Mouse (Mus musculus): ENCODE results near the gene Pah. TPM values are rescaled to one million over a fixed set of nuclear protein-coding genes. Genes with fewer than 3 reads are reported as not detected.

Gene Pah
- polyA plus RNA-seq, 1 experiment from 2014 or later: not detected

DNA sequence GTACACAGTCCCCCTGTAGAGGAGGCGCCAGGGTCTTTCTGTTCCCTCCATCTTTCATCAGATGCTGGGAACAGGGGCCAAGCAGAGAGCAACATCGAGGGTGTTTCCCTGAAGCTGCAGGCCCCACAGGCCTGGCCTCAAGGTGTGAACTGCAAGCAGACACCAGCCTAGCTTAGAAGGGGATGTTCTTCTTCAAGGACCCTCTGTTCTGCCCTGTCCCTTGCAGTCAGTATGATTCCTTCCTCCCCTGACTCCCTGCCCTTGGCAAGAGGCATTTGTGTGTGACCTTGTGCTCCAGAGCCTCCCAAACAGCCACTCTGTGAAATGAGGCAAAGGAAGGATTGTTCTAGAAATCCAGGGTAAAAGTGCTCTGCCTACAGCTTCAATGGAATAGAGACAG lies 34.8 kb downstream of the Pah start:
- H3K36me3 ChIP-seq (ENCODE audit: control insufficient read depth, insufficient read depth, low read length): no peaks in the 10 kb centered on the region
- no peak overlapping the region for H3K9ac ChIP-seq (ENCODE audit: low read length)
- ATAC-seq (ENCODE audit: insufficient number of reproducible peaks, insufficient read depth, low FRiP score, low read depth): no peak
- no peaks in the 10 kb centered on the region for H3K27me3 ChIP-seq (ENCODE audit: control insufficient read depth, insufficient read depth, low read length)
- H3K27ac ChIP-seq (replicated peaks in 1 of 2; ENCODE audit: control insufficient read depth in 1 of 2, insufficient read depth in 1 of 2, low read depth in 2 of 2, low read length in 2 of 2): no peak overlapping the region
- 37% methylated on average over 2 of the region's 2 CpGs for WGBS
- no peak overlapping the region for H3K4me2 ChIP-seq (ENCODE audit: low read length)
- no peaks in the 10 kb centered on the region for H3K4me1 ChIP-seq (ENCODE audit: control insufficient read depth in 2 of 2, insufficient read depth in 2 of 2, low read length in 2 of 2)
- no peak overlapping the region for H3K4me3 ChIP-seq (ENCODE audit: control insufficient read depth in 1 of 2, insufficient read depth in 1 of 2, low read depth in 1 of 2, low read length in 2 of 2)
- no peaks in the 10 kb centered on the region for H3K9me3 ChIP-seq (ENCODE audit: control insufficient read depth, low read length)

- Histone ChIP-seq H3K27ac (replicated peaks in 1 of 2; ENCODE audit: control insufficient read depth in 1 of 2, insufficient read depth in 1 of 2, low read depth in 2 of 2, low read length in 2 of 2) (no peak overlapping the region), H3K4me1 (ENCODE audit: control insufficient read depth in 2 of 2, insufficient read depth in 2 of 2, low read length in 2 of 2) (no peaks in the 10 kb centered on the region), H3K4me2 (ENCODE audit: low read length) (no peak overlapping the region), H3K27me3 (ENCODE audit: control insufficient read depth, insufficient read depth, low read length) (no peaks in the 10 kb centered on the region), H3K4me3 (ENCODE audit: control insufficient read depth in 1 of 2, insufficient read depth in 1 of 2, low read depth in 1 of 2, low read length in 2 of 2) (no peak overlapping the region), H3K9me3 (ENCODE audit: control insufficient read depth, low read length) (no peaks in the 10 kb centered on the region), H3K9ac (ENCODE audit: low read length) (no peak overlapping the region), H3K36me3 (ENCODE audit: control insufficient read depth, insufficient read depth, low read length) (no peaks in the 10 kb centered on the region)
- no peak for ATAC-seq (ENCODE audit: insufficient number of reproducible peaks, insufficient read depth, low FRiP score, low read depth)
- 75% methylated on average over 9 of the region's 9 CpGs for WGBS
Observed at GRCm38 (mm10) chr10:87563818-87564217, 42.2 kb downstream of the Pah start.

GRCm38 (mm10) chr10:87565712-87566111 lies 44.1 kb downstream of the Pah start:
- Histone ChIP-seq H3K9ac (ENCODE audit: low read length) (no peak overlapping the region), H3K4me2 (ENCODE audit: low read length) (no peak overlapping the region)
- WGBS: 47% methylated on average over 2 of the region's 2 CpGs

GRCm38 (mm10) chr10:87572500-87572899 lies 50.9 kb downstream of the Pah start:
- H3K9ac ChIP-seq (ENCODE audit: low read length): no peak overlapping the region
- no peaks in the 10 kb centered on the region for H3K9me3 ChIP-seq (ENCODE audit: control insufficient read depth, low read length)
- no peaks in the 10 kb centered on the region for H3K27me3 ChIP-seq (ENCODE audit: control insufficient read depth, insufficient read depth, low read length)
- H3K4me2 ChIP-seq (ENCODE audit: low read length): no peak overlapping the region
- no peak overlapping the region for H3K27ac ChIP-seq (replicated peaks in 1 of 2; ENCODE audit: control insufficient read depth in 1 of 2, insufficient read depth in 1 of 2, low read depth in 2 of 2, low read length in 2 of 2)
- WGBS: 61% methylated on average over 4 of the region's 4 CpGs
- H3K4me1 ChIP-seq (ENCODE audit: control insufficient read depth in 2 of 2, insufficient read depth in 2 of 2, low read length in 2 of 2): no peaks in the 10 kb centered on the region
- ATAC-seq (ENCODE audit: insufficient number of reproducible peaks, insufficient read depth, low FRiP score, low read depth): no peak
- no peaks in the 10 kb centered on the region for H3K36me3 ChIP-seq (ENCODE audit: control insufficient read depth, insufficient read depth, low read length)
- H3K4me3 ChIP-seq (ENCODE audit: control insufficient read depth in 1 of 2, insufficient read depth in 1 of 2, low read depth in 1 of 2, low read length in 2 of 2): no peak overlapping the region

More at GRCm38 (mm10) chr10:87565712-87566111, 44.1 kb downstream of the Pah start:
- no peaks in the 10 kb centered on the region for H3K4me1 ChIP-seq (ENCODE audit: control insufficient read depth in 2 of 2, insufficient read depth in 2 of 2, low read length in 2 of 2)
- no peak for ATAC-seq (ENCODE audit: insufficient number of reproducible peaks, insufficient read depth, low FRiP score, low read depth)
- H3K27me3 ChIP-seq (ENCODE audit: control insufficient read depth, insufficient read depth, low read length): no peaks in the 10 kb centered on the region
- no peak overlapping the region for H3K4me3 ChIP-seq (ENCODE audit: control insufficient read depth in 1 of 2, insufficient read depth in 1 of 2, low read depth in 1 of 2, low read length in 2 of 2)
- H3K27ac ChIP-seq (replicated peaks in 1 of 2; ENCODE audit: control insufficient read depth in 1 of 2, insufficient read depth in 1 of 2, low read depth in 2 of 2, low read length in 2 of 2): no peak overlapping the region
- no peaks in the 10 kb centered on the region for H3K9me3 ChIP-seq (ENCODE audit: control insufficient read depth, low read length)
- no peaks in the 10 kb centered on the region for H3K36me3 ChIP-seq (ENCODE audit: control insufficient read depth, insufficient read depth, low read length)

DNA sequence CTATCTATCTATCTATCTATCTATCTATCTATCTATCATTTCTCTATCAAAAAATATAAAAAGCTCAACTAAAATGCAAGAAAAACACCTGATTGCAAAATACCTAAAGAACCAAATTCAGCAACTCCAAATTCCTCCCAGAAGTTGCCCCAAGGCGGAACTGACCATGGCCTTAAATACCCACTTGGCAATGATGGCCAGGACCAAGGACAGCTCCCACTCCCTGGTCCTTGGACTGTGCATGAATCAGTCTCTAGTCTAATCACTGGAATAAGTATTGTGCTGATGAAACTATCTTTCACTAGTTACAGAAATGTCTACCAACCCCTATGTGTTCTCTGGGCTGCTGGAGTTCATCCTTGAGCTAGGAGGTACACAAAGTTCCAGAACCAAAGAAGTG lies 65.1 kb downstream of the Pah start:
- no peak for ATAC-seq (ENCODE audit: insufficient number of reproducible peaks, insufficient read depth, low FRiP score, low read depth)
- WGBS: 77% methylated on average over 1 of the region's 1 CpGs
- H3K36me3 ChIP-seq (ENCODE audit: control insufficient read depth, insufficient read depth, low read length): no peaks in the 10 kb centered on the region
- no peaks in the 10 kb centered on the region for H3K4me1 ChIP-seq (ENCODE audit: control insufficient read depth in 2 of 2, insufficient read depth in 2 of 2, low read length in 2 of 2)
- H3K27ac ChIP-seq (replicated peaks in 1 of 2; ENCODE audit: control insufficient read depth in 1 of 2, insufficient read depth in 1 of 2, low read depth in 2 of 2, low read length in 2 of 2): no peak overlapping the region
- no peak overlapping the region for H3K9ac ChIP-seq (ENCODE audit: low read length)
- no peaks in the 10 kb centered on the region for H3K27me3 ChIP-seq (ENCODE audit: control insufficient read depth, insufficient read depth, low read length)
- H3K4me3 ChIP-seq (ENCODE audit: control insufficient read depth in 1 of 2, insufficient read depth in 1 of 2, low read depth in 1 of 2, low read length in 2 of 2): no peak overlapping the region
- no peak overlapping the region for H3K4me2 ChIP-seq (ENCODE audit: low read length)
- no peaks in the 10 kb centered on the region for H3K9me3 ChIP-seq (ENCODE audit: control insufficient read depth, low read length)

- H3K4me3 ChIP-seq (ENCODE audit: control insufficient read depth in 1 of 2, insufficient read depth in 1 of 2, low read depth in 1 of 2, low read length in 2 of 2): no peak overlapping the region
- no peak overlapping the region for H3K9ac ChIP-seq (ENCODE audit: low read length)
- H3K27me3 ChIP-seq (ENCODE audit: control insufficient read depth, insufficient read depth, low read length): no peaks in the 10 kb centered on the region
- H3K9me3 ChIP-seq (ENCODE audit: control insufficient read depth, low read length): no peaks in the 10 kb centered on the region
- WGBS: 38% methylated on average over 2 of the region's 2 CpGs
- H3K4me1 ChIP-seq (ENCODE audit: control insufficient read depth in 2 of 2, insufficient read depth in 2 of 2, low read length in 2 of 2): no peaks in the 10 kb centered on the region
- no peaks in the 10 kb centered on the region for H3K36me3 ChIP-seq (ENCODE audit: control insufficient read depth, insufficient read depth, low read length)
- H3K27ac ChIP-seq (replicated peaks in 1 of 2; ENCODE audit: control insufficient read depth in 1 of 2, insufficient read depth in 1 of 2, low read depth in 2 of 2, low read length in 2 of 2): no peak overlapping the region
- ATAC-seq (ENCODE audit: insufficient number of reproducible peaks, insufficient read depth, low FRiP score, low read depth): no peak
- H3K4me2 ChIP-seq (ENCODE audit: low read length): no peak overlapping the region
Observed at GRCm38 (mm10) chr10:87593916-87594315, 72.3 kb downstream of the Pah start.

GRCm38 (mm10) chr10:87596361-87597074 lies 74.9 kb downstream of the Pah start:
- Histone ChIP-seq H3K27me3 (ENCODE audit: control insufficient read depth, insufficient read depth, low read length) (no peaks in the 10 kb centered on the region), H3K9ac (ENCODE audit: low read length) (no peak overlapping the region), H3K36me3 (ENCODE audit: control insufficient read depth, insufficient read depth, low read length) (no peaks in the 10 kb centered on the region), H3K4me1 (ENCODE audit: control insufficient read depth in 2 of 2, insufficient read depth in 2 of 2, low read length in 2 of 2) (no peaks in the 10 kb centered on the region), H3K4me3 (ENCODE audit: control insufficient read depth in 1 of 2, insufficient read depth in 1 of 2, low read depth in 1 of 2, low read length in 2 of 2) (no peak overlapping the region), H3K4me2 (ENCODE audit: low read length) (no peak overlapping the region), H3K9me3 (ENCODE audit: control insufficient read depth, low read length) (no peaks in the 10 kb centered on the region), H3K27ac (replicated peaks in 1 of 2; ENCODE audit: control insufficient read depth in 1 of 2, insufficient read depth in 1 of 2, low read depth in 2 of 2, low read length in 2 of 2) (no peak overlapping the region)
- ATAC-seq (ENCODE audit: insufficient number of reproducible peaks, insufficient read depth, low FRiP score, low read depth): no peak
- 36% methylated on average over 5 of the region's 5 CpGs for WGBS

- Histone ChIP-seq H3K9ac (ENCODE audit: low read length) (no peak overlapping the region), H3K36me3 (ENCODE audit: control insufficient read depth, insufficient read depth, low read length) (no peaks in the 10 kb centered on the region), H3K4me3 (ENCODE audit: control insufficient read depth in 1 of 2, insufficient read depth in 1 of 2, low read depth in 1 of 2, low read length in 2 of 2) (no peak overlapping the region), H3K9me3 (ENCODE audit: control insufficient read depth, low read length) (no peaks in the 10 kb centered on the region), H3K4me1 (ENCODE audit: control insufficient read depth in 2 of 2, insufficient read depth in 2 of 2, low read length in 2 of 2) (no peaks in the 10 kb centered on the region), H3K4me2 (ENCODE audit: low read length) (no peak overlapping the region), H3K27ac (replicated peaks in 1 of 2; ENCODE audit: control insufficient read depth in 1 of 2, insufficient read depth in 1 of 2, low read depth in 2 of 2, low read length in 2 of 2) (no peak overlapping the region), H3K27me3 (ENCODE audit: control insufficient read depth, insufficient read depth, low read length) (no peaks in the 10 kb centered on the region)
- 54% methylated on average over 9 of the region's 9 CpGs for WGBS
- ATAC-seq (ENCODE audit: insufficient number of reproducible peaks, insufficient read depth, low FRiP score, low read depth): no peak
Observed at GRCm38 (mm10) chr10:87597075-87597677, 75.6 kb downstream of the Pah start.
